Mouse (Mus musculus) CH12.LX (cell line): ENCODE data around the gene Slc45a3. TPM values are rescaled to one million over a fixed set of nuclear protein-coding genes. Genes with fewer than 3 reads are reported as not detected.
A peak's percentile ranks its signal among the peaks of the same experiment; 100 is the strongest.

Experiments used
- DNase-seq: peaks from one replicate; pipeline ENCODE4 v3.0.0-alpha.2; 2013; ENCODE audit errors: extremely low read depth
- H3K27ac ChIP-seq: 2 replicates; pipeline ENCODE4 v1.5.1; 2012; ENCODE audit warnings: low read depth, mild to moderate bottlenecking, control low read depth, moderate library complexity; ENCODE audit not compliant: insufficient read depth
- H3K27me3 ChIP-seq: replicated peaks from 2 replicates; pipeline ENCODE3; 2012; ENCODE audit warnings: inconsistent platforms
- H3K36me3 ChIP-seq, 2 experiments: replicated peaks in 1 of 2; 2 replicates each; pipeline versions ENCODE3 to v1.6.1; 2012; ENCODE audit warnings: inconsistent platforms in 1 of 2, low read length in 1 of 2, mild to moderate bottlenecking in 1 of 2, mixed read lengths in 1 of 2, moderate library complexity in 1 of 2; ENCODE audit not compliant: control insufficient read depth in 1 of 2, insufficient read depth in 1 of 2
- H3K4me1 ChIP-seq, 2 experiments: 2 replicates each; pipeline ENCODE4 v1.6.1; 2012; ENCODE audit warnings: inconsistent platforms in 1 of 2, moderate library complexity in 1 of 2; ENCODE audit not compliant: insufficient read depth in 2 of 2, control insufficient read depth in 1 of 2
- H3K4me2 ChIP-seq: 2 replicates; pipeline ENCODE4 v1.6.1; 2012; ENCODE audit warnings: low read depth, mild to moderate bottlenecking, control low read depth; ENCODE audit not compliant: poor library complexity, insufficient read depth, severe bottlenecking
- H3K4me3 ChIP-seq, 3 experiments: fragments of 150-350 bp in 1 of 3; sonication (generic) in 1 of 3; replicated peaks in 1 of 3; 2 replicates each; pipeline versions ENCODE3 to v1.5.1; 2011 to 2012; ENCODE audit warnings: low read depth in 2 of 3, low read length in 2 of 3, mild to moderate bottlenecking in 2 of 3, moderate library complexity in 2 of 3, control low read depth in 1 of 3, improper control_type of control experiment in 1 of 3, inconsistent platforms in 1 of 3, mixed read lengths in 1 of 3; ENCODE audit not compliant: poor library complexity in 1 of 3
- H3K79me2 ChIP-seq: replicated peaks from 2 replicates; pipeline ENCODE4 v1.6.1; 2012; ENCODE audit warnings: mild to moderate bottlenecking, moderate library complexity; ENCODE audit not compliant: control insufficient read depth, poor library complexity, insufficient read depth, severe bottlenecking; ENCODE audit errors: extremely low read depth
- H3K9ac ChIP-seq: 2 replicates; pipeline ENCODE4 v1.6.1; 2012; ENCODE audit warnings: low read depth, mild to moderate bottlenecking, control low read depth, moderate library complexity; ENCODE audit not compliant: insufficient read depth
- H3K9me3 ChIP-seq: replicated peaks from 2 replicates; pipeline ENCODE3; 2012; ENCODE audit warnings: low read length, inconsistent platforms, mixed read lengths
- BHLHE40 ChIP-seq: IDR thresholded peaks from 2 replicates; pipeline ENCODE4 v1.6.1; 2011; ENCODE audit warnings: mild to moderate bottlenecking, low read depth, low read length, improper control_type of control experiment
- CHD1 ChIP-seq: IDR thresholded peaks from 2 replicates; pipeline ENCODE4 v1.6.1; 2012; ENCODE audit warnings: low read depth, low read length, improper control_type of control experiment, inconsistent platforms
- CTCF ChIP-seq, 2 experiments: IDR thresholded peaks in 1 of 2; conservative IDR thresholded peaks in 1 of 2; 2 replicates each; pipeline ENCODE4 v1.5.1; 2011 to 2012; ENCODE audit warnings: low read depth in 2 of 2, low read length in 2 of 2, improper control_type of control experiment in 1 of 2, inconsistent platforms in 1 of 2, mild to moderate bottlenecking in 1 of 2, moderate library complexity in 1 of 2
- ELF1 ChIP-seq: IDR thresholded peaks from 2 replicates; pipeline ENCODE4 v1.6.1; 2014; ENCODE audit warnings: low read depth, mild to moderate bottlenecking, inconsistent platforms, low read length, improper control_type of control experiment
- EP300 ChIP-seq: IDR thresholded peaks from 2 replicates; pipeline ENCODE4 v1.6.1; 2011; ENCODE audit warnings: low read length, improper control_type of control experiment
- ETS1 ChIP-seq: conservative IDR thresholded peaks from 2 replicates; pipeline ENCODE4 v1.6.1; 2012; ENCODE audit warnings: low read depth, mild to moderate bottlenecking, inconsistent platforms, low read length, improper control_type of control experiment, moderate library complexity
- HCFC1 ChIP-seq: IDR thresholded peaks from 2 replicates; pipeline ENCODE4 v1.6.1; 2012; ENCODE audit warnings: low read depth, mild to moderate bottlenecking, inconsistent platforms, low read length, improper control_type of control experiment
- JUND ChIP-seq: conservative IDR thresholded peaks from 2 replicates; pipeline ENCODE4 v1.6.1; 2011; ENCODE audit warnings: low read depth, low read length, improper control_type of control experiment
- KAT2A ChIP-seq: IDR thresholded peaks from 2 replicates; pipeline ENCODE4 v1.6.1; 2012; ENCODE audit warnings: low read length, improper control_type of control experiment, inconsistent platforms; ENCODE audit not compliant: insufficient replicate concordance
- MAFK ChIP-seq: IDR thresholded peaks from 2 replicates; pipeline ENCODE4 v1.6.1; 2011; ENCODE audit warnings: low read length, improper control_type of control experiment; ENCODE audit not compliant: insufficient replicate concordance
- MAZ ChIP-seq: IDR thresholded peaks from 2 replicates; pipeline ENCODE4 v1.6.1; 2012; ENCODE audit warnings: low read depth, mild to moderate bottlenecking, inconsistent platforms, low read length, improper control_type of control experiment, moderate library complexity
- MEF2A ChIP-seq: IDR thresholded peaks from 2 replicates; pipeline ENCODE4 v1.6.1; 2014; ENCODE audit warnings: low read depth, mild to moderate bottlenecking, inconsistent platforms, low read length, improper control_type of control experiment, borderline replicate concordance
- MXI1 ChIP-seq: IDR thresholded peaks from 2 replicates; pipeline ENCODE4 v1.6.1; 2011; ENCODE audit warnings: mild to moderate bottlenecking, low read depth, low read length, improper control_type of control experiment
- MYC ChIP-seq: IDR thresholded peaks from 2 replicates; pipeline ENCODE4 v1.6.1; 2011; ENCODE audit warnings: low read depth, mild to moderate bottlenecking, improper control_type of control experiment, low read length
- NELFE ChIP-seq: IDR thresholded peaks from 2 replicates; pipeline ENCODE4 v1.6.1; 2011; ENCODE audit warnings: low read depth, low read length, improper control_type of control experiment
- NRF1 ChIP-seq: IDR thresholded peaks from 2 replicates; pipeline ENCODE4 v1.6.1; 2014; ENCODE audit warnings: low read depth, mild to moderate bottlenecking, inconsistent platforms, low read length, improper control_type of control experiment, moderate library complexity
- RCOR1 ChIP-seq: conservative IDR thresholded peaks from 2 replicates; pipeline ENCODE4 v1.6.1; 2012; ENCODE audit warnings: low read depth, mild to moderate bottlenecking, inconsistent platforms, low read length, improper control_type of control experiment
- SMC3 ChIP-seq: IDR thresholded peaks from 2 replicates; pipeline ENCODE4 v1.6.1; 2011; ENCODE audit warnings: low read depth, low read length, improper control_type of control experiment
- TCF12 ChIP-seq: IDR thresholded peaks from 2 replicates; pipeline ENCODE4 v1.6.1; 2014; ENCODE audit warnings: low read depth, mild to moderate bottlenecking, inconsistent platforms, low read length, improper control_type of control experiment
- UBTF ChIP-seq: IDR thresholded peaks from 2 replicates; pipeline ENCODE4 v1.6.1; 2012; ENCODE audit warnings: low read depth, mild to moderate bottlenecking, inconsistent platforms, low read length, improper control_type of control experiment, moderate library complexity
- ZC3H11A ChIP-seq: IDR thresholded peaks from 2 replicates; pipeline ENCODE4 v1.6.1; 2012; ENCODE audit warnings: low read depth, mild to moderate bottlenecking, inconsistent platforms, low read length, improper control_type of control experiment
- ZMIZ1 ChIP-seq: IDR thresholded peaks from 2 replicates; pipeline ENCODE4 v1.6.1; 2012; ENCODE audit warnings: low read depth, mild to moderate bottlenecking, inconsistent platforms, low read length, improper control_type of control experiment
- ZNF384 ChIP-seq: IDR thresholded peaks from 2 replicates; pipeline ENCODE4 v1.6.1; 2012; ENCODE audit warnings: low read depth, low read length, improper control_type of control experiment, inconsistent platforms
- dilution Hi-C: fragments of 300-500 bp; cut with MboI; formaldehyde crosslinking; loops from 2 replicates; pipeline ENCODE4 v1.14.3; 2020; ENCODE audit warnings: low sequenced_read_pairs; ENCODE audit not compliant: extremely low pct_unique_long_range_greater_than_20kb, extremely low pct_ligation_motif_present
- in situ Hi-C: fragments of 300-500 bp; cut with MboI; formaldehyde crosslinking; loops from 3 replicates; pipeline ENCODE4 v1.14.3; 2019; ENCODE audit warnings: low sequenced_read_pairs, low pct_ligation_motif_present, low pct_unique_long_range_greater_than_20kb, mixed read lengths
- polyA plus RNA-seq: library from polyadenylated mRNA; unstranded; fragments of >175 nt; gene quantifications from 2 replicates; pipeline ENCODE4 v1.2.1, GENCODE M21; 2012; ENCODE audit warnings: low read depth; ENCODE audit not compliant: insufficient read length
- total RNA-seq, 2 experiments: library from RNA; depleted of rRNA; stranded (reverse); fragments of 300-350 nt in 1 of 2; fragments of >200 nt in 1 of 2; gene quantifications; 2 replicates each; pipeline ENCODE4 v1.2.3; 2012 to 2014

The Slc45a3 gene
- total and polyA plus RNA-seq, 3 experiments: 0.16 to 0.47 (median 0.20) TPM

DNA sequence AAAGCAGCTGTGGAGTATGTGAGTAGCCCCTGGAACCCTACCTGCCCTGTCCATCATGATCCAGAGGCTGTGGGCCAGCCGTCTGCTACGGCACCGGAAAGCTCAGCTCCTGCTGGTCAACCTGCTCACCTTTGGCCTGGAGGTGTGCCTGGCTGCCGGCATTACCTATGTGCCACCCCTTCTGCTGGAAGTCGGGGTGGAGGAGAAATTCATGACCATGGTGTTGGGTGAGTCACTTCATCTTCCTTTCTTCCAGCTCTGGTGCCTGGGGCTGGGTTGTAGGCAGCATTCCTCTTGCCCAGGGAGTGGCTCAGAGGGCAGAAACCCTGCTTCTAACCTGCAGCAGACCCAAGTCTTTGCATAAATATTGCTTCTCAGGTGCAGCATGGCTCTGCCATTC is 14.1 kb downstream of the Slc45a3 start:
- H3K9me3 ChIP-seq: no peaks in the 10 kb centered on the region
- dilution Hi-C loops (no loop called here), in situ Hi-C loops (loop anchor here (5.0 kb wide), 1 partner anchor 40 kb away; no protein-coding TSS in a partner anchor)
- no peak overlapping the region for H3K4me2 ChIP-seq
- H3K79me2 ChIP-seq: no peaks in the 10 kb centered on the region
- no peaks in the 10 kb centered on the region for H3K36me3 ChIP-seq
- no peak overlapping the region for H3K27ac ChIP-seq
- no peak overlapping the region for H3K9ac ChIP-seq
- TF ChIP-seq JUND (no peak), MAZ (no peak), TCF12 (no peak), MEF2A (no peak), UBTF (no peak), ZC3H11A (no peak), MAFK (no peak)
- TF ChIP-seq, all 38 proteins: peak for 0
- H3K27me3 ChIP-seq: peaks cover 63% of the 10 kb centered on the region
- H3K4me3 ChIP-seq: no peak overlapping the region
- no peak for DNase-seq
- peaks cover 0 to 5% of the 10 kb centered on the region in 2 experiments; a peak in 1 of 4 replicates for H3K4me1 ChIP-seq

- H3K36me3 ChIP-seq: no peaks in the 10 kb centered on the region
- no peaks in the 10 kb centered on the region for H3K79me2 ChIP-seq
- H3K9ac ChIP-seq: no peak overlapping the region
- in situ Hi-C loops: no loop called here
- H3K27me3 ChIP-seq: peaks cover 29% of the 10 kb centered on the region
- no peak for TF ChIP-seq TCF12
- no peak for TF ChIP-seq BHLHE40
- TF ChIP-seq CHD1: no peak
- TF ChIP-seq CTCF (conservative IDR thresholded peaks at IDR 0.05 in 1 of 2, IDR thresholded peaks at IDR 0.05 in 1 of 2; ENCODE audit: low read depth in 2 of 2, low read length in 2 of 2): no peak
- no peak for TF ChIP-seq KAT2A
- no peak for TF ChIP-seq ZMIZ1
- no peak for TF ChIP-seq ZNF384
- DNase-seq: no peak
- H3K9me3 ChIP-seq: no peaks in the 10 kb centered on the region
- H3K4me1 ChIP-seq: peaks cover 2 to 14% of the 10 kb centered on the region in 2 experiments; a peak in 2 of 4 replicates
- H3K4me3 ChIP-seq: no peak overlapping the region
- H3K4me2 ChIP-seq: no peak overlapping the region
- dilution Hi-C loops: no loop called here
- no peak overlapping the region for H3K27ac ChIP-seq
Observed at GRCm38 (mm10) chr1:131980471-131980870, 17.7 kb downstream of the Slc45a3 start.

GRCm38 (mm10) chr1:131981378-131982013 is 18.7 kb downstream of the Slc45a3 start:
- Histone ChIP-seq H3K36me3 (no peaks in the 10 kb centered on the region), H3K4me3 (no peak overlapping the region), H3K27ac (no peak overlapping the region), H3K9me3 (no peaks in the 10 kb centered on the region), H3K4me2 (no peak overlapping the region), H3K79me2 (no peaks in the 10 kb centered on the region), H3K9ac (no peak overlapping the region), H3K27me3 (peaks cover 18% of the 10 kb centered on the region), H3K4me1 (peaks cover 2 to 11% of the 10 kb centered on the region in 2 experiments; a peak in 2 of 4 replicates)
- peak; percentile 80 for DNase-seq
- in situ Hi-C loops (no loop called here), dilution Hi-C loops (no loop called here)
- TF ChIP-seq SMC3 (peak; percentile 94), TCF12 (no peak), MEF2A (0 out of 2 replicates have a peak, but pooled peaks have one; percentile 15), HCFC1 (no peak), ELF1 (no peak), BHLHE40 (no peak), ZNF384 (no peak), RCOR1 (no peak), CHD1 (no peak), NRF1 (no peak), NELFE (peak; percentile 49; the same call in 1 of the 2 replicates), UBTF (no peak), CTCF (conservative IDR thresholded peaks at IDR 0.05 in 1 of 2, IDR thresholded peaks at IDR 0.05 in 1 of 2; ENCODE audit: low read depth in 2 of 2, low read length in 2 of 2) (peak; percentile 80 to 96), MYC (no peak), JUND (0 out of 2 replicates have a peak, but pooled peaks have one; percentile 21), EP300 (no peak), ETS1 (no peak), MXI1 (no peak)
